Mouse (Mus musculus) hindbrain, embryonic 15.5 days (tissue): ENCODE measurements around the gene Gm49339. TPM values are rescaled to one million over a fixed set of nuclear protein-coding genes. Genes with fewer than 3 reads are reported as not detected.
"Not testable (repeated sequence)": the region's sequence is repeated elsewhere in the genome, so short reads cannot be mapped to it uniquely, and the experiment has no call there.

Experiments
- ATAC-seq: fragments of 200-750 bp; cut with Nextera tagmentation; 2 replicates; pipeline ENCODE4 v1.8.0; 2017; ENCODE audit warnings: low read depth, moderate number of reproducible peaks, moderate TSS enrichment; ENCODE audit not compliant: low FRiP score
- H3K27ac ChIP-seq: fragments of 300-500 bp; sonication (generic); replicated peaks from 2 replicates; pipeline ENCODE4 v1.5.1; 2015; ENCODE audit warnings: mild to moderate bottlenecking, inconsistent platforms
- H3K27me3 ChIP-seq: fragments of 300-500 bp; sonication (generic); 2 replicates; pipeline ENCODE4 v1.6.1; 2015; ENCODE audit warnings: control low read depth, inconsistent platforms
- H3K36me3 ChIP-seq: fragments of 300-500 bp; sonication (generic); 2 replicates; pipeline ENCODE4 v1.6.1; 2015; ENCODE audit warnings: control low read depth, inconsistent platforms
- H3K4me1 ChIP-seq: fragments of 300-500 bp; sonication (generic); replicated peaks from 2 replicates; pipeline ENCODE4 v1.6.1; 2015; ENCODE audit warnings: control low read depth, inconsistent platforms
- H3K4me2 ChIP-seq: fragments of 300-500 bp; sonication (generic); 2 replicates; pipeline ENCODE4 v1.6.1; 2015; ENCODE audit warnings: moderate library complexity, mild to moderate bottlenecking, inconsistent platforms
- H3K4me3 ChIP-seq: fragments of 300-500 bp; sonication (generic); 2 replicates; pipeline ENCODE4 v1.5.1; 2015; ENCODE audit warnings: mild to moderate bottlenecking, inconsistent platforms
- H3K9ac ChIP-seq: fragments of 300-500 bp; sonication (generic); 2 replicates; pipeline ENCODE4 v1.6.1; 2015; ENCODE audit warnings: inconsistent platforms
- H3K9me3 ChIP-seq: fragments of 300-500 bp; sonication (generic); 2 replicates; pipeline ENCODE4 v1.6.1; 2016; ENCODE audit warnings: control low read depth, inconsistent platforms
- whole genome bisulfite sequencing: fragments of 180-500 bp; shearing (Covaris S2); methylation state at CpG from one replicate; pipeline ENCODE4 v1.1.7; 2015; 5-methylcytosine and 5-hydroxymethylcytosine counted together
- polyA plus RNA-seq: library from polyadenylated mRNA; unstranded; fragments of >200 nt; fragmentation: Nextera tagmentation; extraction: Ambion mirVana; gene quantifications from 2 replicates; pipeline ENCODE4 v1.2.1, GENCODE M21; 2015

The Gm49339 gene
- polyA plus RNA-seq: not detected in 2 replicates

DNA sequence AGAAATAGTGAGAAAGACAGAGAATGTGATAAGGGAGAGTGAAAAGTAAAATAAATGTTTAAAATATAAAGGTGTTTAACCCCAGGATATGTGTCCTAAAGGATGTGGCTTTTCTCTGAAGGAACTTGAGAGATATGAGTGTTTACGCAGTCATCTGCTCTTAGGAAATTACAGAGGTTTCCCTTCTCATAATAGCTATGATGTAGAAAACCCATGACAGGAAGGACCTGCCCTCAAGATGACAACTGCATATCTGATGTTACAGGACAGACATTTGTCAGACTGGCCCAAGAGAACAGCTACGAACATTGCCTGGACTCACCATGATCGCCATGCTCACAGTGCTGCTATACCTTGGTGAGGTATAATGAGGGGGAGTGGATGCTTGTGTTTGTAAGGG is at the start of gene Gm49339, which contains the start of gene Lilr4b:
Gm49339 (plus strand) TSS at position 216 of the 400 bp plus-strand sequence.
Lilr4b (plus strand) TSS at position 236 of the 400 bp plus-strand sequence.
- H3K4me3 ChIP-seq, H3K4me1 ChIP-seq, H3K9ac ChIP-seq, H3K27me3 ChIP-seq, ATAC-seq, H3K9me3 ChIP-seq, H3K4me2 ChIP-seq, H3K36me3 ChIP-seq, H3K27ac ChIP-seq: not testable (repeated sequence)
- 100% methylated on average over 1 of the region's 3 CpGs for WGBS

DNA sequence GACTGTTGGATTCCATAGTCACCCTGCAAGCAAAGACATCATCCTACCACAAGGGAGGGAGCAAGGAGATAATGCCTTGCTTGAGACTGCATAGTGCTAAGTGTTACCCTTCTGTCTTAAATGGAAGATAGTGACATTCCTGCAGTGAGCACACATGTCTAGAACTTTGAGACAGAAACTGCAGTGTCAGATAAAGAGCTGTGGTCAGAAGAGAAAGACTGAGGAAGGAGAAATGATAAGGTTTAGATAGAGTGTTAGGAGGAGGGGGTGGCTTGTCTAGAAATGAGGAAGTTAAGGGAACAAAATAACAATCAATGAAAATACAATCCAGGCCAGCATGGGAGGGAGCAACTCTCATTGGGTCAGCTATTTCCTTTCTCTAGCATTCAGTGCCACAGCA is 47.5 kb upstream of the Gm49339 start:
- H3K9me3 ChIP-seq: no peaks in the 10 kb centered on the region
- no peak overlapping the region for H3K4me3 ChIP-seq
- H3K27me3 ChIP-seq: no peaks in the 10 kb centered on the region
- H3K4me1 ChIP-seq: no peaks in the 10 kb centered on the region
- H3K36me3 ChIP-seq: no peaks in the 10 kb centered on the region
- H3K9ac ChIP-seq: no peak overlapping the region
- ATAC-seq: no peak
- H3K4me2 ChIP-seq: no peak overlapping the region
- H3K27ac ChIP-seq: no peak overlapping the region

DNA sequence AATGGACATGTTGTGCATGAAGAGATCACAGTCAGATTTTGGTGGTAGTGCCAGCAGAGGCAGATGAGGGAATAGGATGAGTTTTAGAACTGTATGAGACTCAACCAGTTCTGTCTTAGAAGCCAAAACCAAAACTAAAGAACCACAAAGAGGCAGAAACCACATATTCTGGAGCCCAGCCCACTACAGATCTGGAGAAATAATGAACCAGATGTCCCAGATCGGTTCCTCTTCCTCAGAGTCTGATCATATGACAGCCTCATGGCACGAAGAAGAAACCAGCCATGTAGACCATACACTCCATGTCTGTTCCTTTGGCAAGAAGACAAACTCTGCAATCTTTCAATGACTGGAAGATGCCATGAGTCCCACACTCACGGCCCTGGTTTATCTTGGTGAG is 44.7 kb upstream of the Gm49339 start:
- Histone ChIP-seq H3K4me3 (no peak overlapping the region), H3K9ac (no peak overlapping the region), H3K4me1 (no peaks in the 10 kb centered on the region), H3K9me3 (no peaks in the 10 kb centered on the region), H3K27me3 (no peaks in the 10 kb centered on the region), H3K36me3 (no peaks in the 10 kb centered on the region), H3K4me2 (no peak overlapping the region), H3K27ac (no peak overlapping the region)
- ATAC-seq: no peak
- WGBS: 86% methylated on average over 3 of the region's 3 CpGs

DNA sequence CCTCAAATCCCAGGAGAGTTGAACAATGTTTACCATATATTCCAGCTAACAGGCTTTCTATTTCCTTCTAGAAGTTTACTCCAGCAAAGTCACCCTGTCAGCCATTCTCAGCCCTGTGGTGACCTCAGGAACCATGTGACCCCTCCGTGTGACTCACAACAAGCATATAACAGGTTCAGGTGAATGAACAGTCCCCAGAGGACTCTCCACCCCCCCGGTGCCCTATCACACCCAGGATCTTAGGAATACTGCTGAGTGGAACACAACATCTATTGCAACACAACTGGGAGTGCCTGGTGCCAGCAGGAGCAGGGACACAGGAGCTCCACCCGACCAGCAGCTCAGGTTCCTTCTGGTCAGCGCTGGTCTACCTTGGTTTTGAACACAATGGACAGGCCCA is 28.8 kb upstream of the Gm49339 start:
- no peaks in the 10 kb centered on the region for H3K9me3 ChIP-seq
- H3K4me1 ChIP-seq: no peaks in the 10 kb centered on the region
- no peak for ATAC-seq
- no peak overlapping the region for H3K4me3 ChIP-seq
- no peak overlapping the region for H3K27ac ChIP-seq
- no peak overlapping the region for H3K4me2 ChIP-seq
- H3K27me3 ChIP-seq: no peaks in the 10 kb centered on the region
- 86% methylated on average over 4 of the region's 4 CpGs for WGBS
- no peak overlapping the region for H3K9ac ChIP-seq
- no peaks in the 10 kb centered on the region for H3K36me3 ChIP-seq

DNA sequence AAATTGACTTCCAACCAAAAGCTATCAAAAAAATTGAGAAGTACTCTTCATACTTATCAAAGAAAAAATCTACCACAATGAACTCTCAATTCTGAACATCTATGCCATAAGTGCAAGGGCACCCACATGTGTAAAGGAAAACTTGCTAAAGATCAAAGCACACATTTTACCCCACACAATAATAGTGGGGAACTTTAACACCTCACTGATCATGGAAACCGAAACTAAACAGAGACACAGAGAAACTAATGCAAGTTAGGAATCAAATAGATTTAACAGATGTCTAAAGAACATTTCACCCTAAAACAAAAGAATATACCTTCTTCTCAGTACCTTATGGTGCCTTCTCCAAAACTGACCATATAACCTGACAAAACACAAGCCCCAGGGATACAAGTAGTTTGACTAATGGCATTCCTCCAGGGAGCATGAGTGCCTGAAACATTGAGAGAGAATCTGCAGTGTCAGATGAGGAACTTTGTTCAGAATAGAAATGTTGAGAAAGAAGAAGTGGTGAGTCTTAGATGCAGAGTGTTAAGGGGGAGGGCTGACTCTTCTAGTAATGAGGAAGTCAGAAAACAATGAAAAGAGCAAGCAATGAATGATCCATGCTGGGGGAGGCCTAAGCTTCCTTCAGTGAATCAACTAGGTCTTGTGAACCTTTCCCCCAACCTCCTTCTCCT is 26.7 kb upstream of the Gm49339 start:
- Histone ChIP-seq H3K27ac (no peak overlapping the region), H3K27me3 (no peaks in the 10 kb centered on the region), H3K36me3 (no peaks in the 10 kb centered on the region), H3K4me2 (no peak overlapping the region), H3K4me3 (no peak overlapping the region), H3K4me1 (no peaks in the 10 kb centered on the region), H3K9ac (no peak overlapping the region), H3K9me3 (no peaks in the 10 kb centered on the region)
- 85% methylated on average over 1 of the region's 1 CpGs for WGBS
- no peak for ATAC-seq

DNA sequence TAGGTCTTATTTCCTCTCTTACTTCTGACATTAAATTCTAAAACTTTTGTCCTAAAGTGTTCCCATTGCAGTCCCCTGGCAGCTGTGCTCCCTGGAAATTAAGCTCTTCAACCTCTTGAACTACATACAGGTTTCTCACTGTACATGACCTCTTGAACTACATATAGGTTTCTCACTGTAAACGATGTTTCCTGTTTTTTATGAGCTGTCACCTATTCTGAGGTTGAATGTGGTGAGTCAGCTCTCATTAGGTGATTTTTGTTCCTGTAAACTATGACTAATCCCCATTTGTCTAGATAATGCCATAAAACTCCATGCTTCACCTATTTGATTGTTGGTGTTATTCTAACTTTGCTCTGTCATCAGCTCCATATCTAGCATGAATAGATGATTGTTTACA is 26.0 kb upstream of the Gm49339 start:
- WGBS: 80% methylated on average over 1 of the region's 1 CpGs
- Histone ChIP-seq H3K36me3 (no peaks in the 10 kb centered on the region), H3K4me3 (no peak overlapping the region), H3K4me1 (no peaks in the 10 kb centered on the region), H3K4me2 (no peak overlapping the region), H3K9me3 (no peaks in the 10 kb centered on the region), H3K27ac (no peak overlapping the region), H3K9ac (no peak overlapping the region), H3K27me3 (no peaks in the 10 kb centered on the region)
- no peak for ATAC-seq

DNA sequence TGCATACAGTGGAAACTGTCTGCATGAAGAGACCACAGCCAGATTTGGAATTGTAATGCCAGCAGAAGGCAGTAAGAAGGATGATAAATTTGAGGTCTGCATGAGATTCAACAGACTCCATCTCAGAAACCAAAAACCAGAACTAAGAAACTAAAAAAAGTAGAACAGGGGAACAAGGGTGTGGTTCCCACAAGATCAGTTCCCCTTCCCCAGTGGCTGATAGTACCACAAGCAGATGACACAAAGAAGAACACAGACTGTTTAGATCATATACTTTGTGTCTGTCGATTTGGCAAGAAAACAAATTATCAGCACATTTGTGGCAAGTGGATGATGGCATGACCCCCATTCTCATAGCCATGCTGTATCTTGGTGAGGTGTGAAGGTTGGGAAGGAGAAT is 24.6 kb upstream of the Gm49339 start:
- Histone ChIP-seq H3K27me3 (no peaks in the 10 kb centered on the region), H3K4me2 (no peak overlapping the region), H3K9me3 (no peaks in the 10 kb centered on the region), H3K4me3 (no peak overlapping the region), H3K4me1 (no peaks in the 10 kb centered on the region), H3K9ac (no peak overlapping the region), H3K27ac (no peak overlapping the region), H3K36me3 (no peaks in the 10 kb centered on the region)
- 88% methylated on average over 1 of the region's 1 CpGs for WGBS
- ATAC-seq: no peak

DNA sequence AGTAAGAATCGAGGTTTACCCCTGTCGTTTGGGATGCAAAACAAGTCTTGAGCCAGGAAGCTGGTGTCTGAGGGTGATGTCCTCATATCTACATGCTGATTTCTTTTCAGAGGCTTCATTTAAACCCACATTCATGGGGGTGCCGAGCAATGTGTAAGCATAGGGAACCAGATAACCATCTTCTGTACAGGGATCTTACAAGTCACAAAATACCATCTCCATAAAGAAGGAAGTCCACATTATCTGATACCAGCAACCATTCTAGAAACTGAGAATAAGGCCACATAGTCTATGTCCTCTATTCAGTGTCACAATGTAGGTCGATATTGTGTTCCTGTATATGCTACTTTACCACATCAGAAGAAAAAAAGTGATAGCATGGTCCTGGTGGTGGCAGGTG is 24.0 kb upstream of the Gm49339 start:
- WGBS: 86% methylated on average over 4 of the region's 4 CpGs
- Histone ChIP-seq H3K4me1 (no peaks in the 10 kb centered on the region), H3K9ac (no peak overlapping the region), H3K4me2 (no peak overlapping the region), H3K9me3 (no peaks in the 10 kb centered on the region), H3K36me3 (no peaks in the 10 kb centered on the region), H3K27ac (no peak overlapping the region), H3K27me3 (no peaks in the 10 kb centered on the region), H3K4me3 (no peak overlapping the region)
- no peak for ATAC-seq

DNA sequence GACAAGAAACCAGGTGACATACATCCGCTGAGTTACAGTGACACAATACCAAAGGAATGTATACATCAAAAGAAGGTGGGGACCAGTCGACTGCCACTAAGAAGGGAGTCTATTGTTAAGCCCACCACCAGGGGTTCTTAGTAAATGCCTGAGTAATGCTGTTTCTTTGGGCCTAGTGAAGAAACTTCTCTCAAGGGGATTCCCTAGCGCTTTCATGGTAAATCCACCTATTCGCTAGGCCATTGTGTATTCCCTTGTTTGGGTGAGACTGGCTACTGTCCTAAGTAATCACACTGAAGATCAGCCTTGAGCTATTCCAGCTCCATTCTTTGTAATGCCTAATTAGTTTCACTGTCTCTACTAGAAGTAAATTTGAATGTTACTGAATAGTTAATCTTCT is 16.6 kb upstream of the Gm49339 start:
- not testable (repeated sequence) for H3K36me3 ChIP-seq, H3K4me2 ChIP-seq, H3K4me3 ChIP-seq, H3K27me3 ChIP-seq, H3K9ac ChIP-seq, H3K27ac ChIP-seq, ATAC-seq, H3K9me3 ChIP-seq, H3K4me1 ChIP-seq
- 37% methylated on average over 4 of the region's 4 CpGs for whole genome bisulfite sequencing

DNA sequence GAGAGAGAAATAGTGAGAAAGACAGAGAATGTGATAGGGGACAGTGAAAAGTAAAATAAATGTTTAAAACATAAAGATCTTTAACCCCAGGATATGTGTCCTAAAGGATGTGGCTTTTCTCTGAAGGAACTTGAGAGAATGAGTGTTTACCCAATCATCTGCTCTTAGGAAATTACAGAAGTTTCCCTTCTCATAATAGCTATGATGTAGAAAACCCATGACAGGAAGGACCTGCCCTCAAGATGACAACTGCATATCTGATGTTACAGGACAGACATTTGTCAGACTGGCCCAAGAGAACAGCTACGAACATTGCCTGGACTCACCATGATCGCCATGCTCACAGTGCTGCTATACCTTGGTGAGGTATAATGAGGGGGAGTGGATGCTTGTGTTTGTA is 10.3 kb downstream of the Gm49339 start, which contains the start of gene Lilrb4a:
Lilrb4a (plus strand) TSS at position 266 of the 400 bp plus-strand sequence.
- not testable (repeated sequence) for H3K9ac ChIP-seq, H3K36me3 ChIP-seq, H3K4me2 ChIP-seq, H3K4me3 ChIP-seq, H3K27me3 ChIP-seq, H3K9me3 ChIP-seq, H3K27ac ChIP-seq, H3K4me1 ChIP-seq, ATAC-seq
- WGBS: no CpG with 5 or more reads among the region's 2 CpGs

DNA sequence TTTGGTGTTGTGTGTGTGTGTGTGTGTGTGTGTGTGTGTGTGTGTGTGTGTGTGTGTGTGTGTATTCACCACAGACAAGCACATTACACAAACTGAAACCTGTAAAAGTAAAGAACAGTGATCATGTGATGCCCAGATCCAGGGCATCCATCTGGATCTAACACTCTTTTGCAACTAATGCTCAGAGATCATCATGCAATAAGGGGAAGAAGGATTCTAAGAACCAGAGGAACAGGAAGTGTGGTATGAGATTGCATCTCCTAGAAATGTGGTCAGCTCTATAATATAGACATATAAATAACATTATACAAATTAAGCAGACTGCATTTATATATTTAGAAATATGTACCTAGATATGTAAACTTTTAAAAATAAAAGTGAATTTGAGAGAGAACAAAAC is 39.6 kb downstream of the Gm49339 start:
- Histone ChIP-seq H3K27me3 (no peaks in the 10 kb centered on the region), H3K9ac (no peak overlapping the region), H3K36me3 (no peaks in the 10 kb centered on the region), H3K9me3 (no peaks in the 10 kb centered on the region), H3K4me2 (no peak overlapping the region), H3K4me1 (no peaks in the 10 kb centered on the region), H3K4me3 (no peak overlapping the region), H3K27ac (no peak overlapping the region)
- no peak for ATAC-seq

DNA sequence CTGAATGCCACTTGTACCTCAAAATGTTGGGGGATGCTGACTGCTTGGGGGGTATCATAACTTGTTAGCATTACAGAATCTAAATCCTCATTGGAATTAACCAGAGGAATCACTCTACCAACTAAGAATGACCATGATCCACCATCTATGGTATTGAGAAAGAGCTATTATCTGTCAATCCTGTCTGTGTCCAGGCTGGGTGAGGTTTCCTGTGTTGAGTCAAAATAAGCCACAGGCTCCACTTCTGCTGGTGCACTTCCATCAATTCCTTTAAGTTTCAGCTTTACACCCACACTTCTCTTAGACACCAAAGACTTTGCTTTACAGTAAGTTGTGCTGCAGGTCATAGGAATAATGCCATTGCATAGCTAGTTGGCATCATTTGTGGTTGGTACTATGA is 41.0 kb downstream of the Gm49339 start:
- Histone ChIP-seq H3K36me3 (no peaks in the 10 kb centered on the region), H3K4me2 (no peak overlapping the region), H3K9me3 (no peaks in the 10 kb centered on the region), H3K27me3 (no peaks in the 10 kb centered on the region), H3K4me1 (no peaks in the 10 kb centered on the region), H3K27ac (no peak overlapping the region), H3K4me3 (no peak overlapping the region), H3K9ac (no peak overlapping the region)
- ATAC-seq: no peak

DNA sequence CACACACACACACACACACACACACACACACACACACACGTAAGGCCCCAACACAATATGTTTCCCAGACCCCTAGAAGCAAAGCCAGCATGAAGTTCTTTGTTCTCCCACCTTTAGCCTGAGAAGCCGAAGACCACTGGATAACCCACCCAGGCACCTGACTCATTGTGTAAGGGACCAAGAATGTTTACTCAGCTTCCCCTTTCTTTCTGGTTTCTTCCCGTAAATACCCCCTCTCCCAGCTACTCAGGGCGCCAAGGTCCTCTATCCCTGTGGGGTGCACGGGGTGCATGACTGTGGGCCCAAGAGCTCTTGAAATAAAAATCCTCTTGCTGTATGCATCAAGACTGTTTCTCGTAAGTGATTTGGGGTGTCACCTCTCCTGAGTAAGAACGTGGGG is 45.7 kb downstream of the Gm49339 start:
- Histone ChIP-seq H3K27ac (no peak overlapping the region), H3K9me3 (no peaks in the 10 kb centered on the region), H3K9ac (no peak overlapping the region), H3K4me1 (no peaks in the 10 kb centered on the region), H3K36me3 (no peaks in the 10 kb centered on the region), H3K27me3 (no peaks in the 10 kb centered on the region), H3K4me3 (no peak overlapping the region), H3K4me2 (no peak overlapping the region)
- no peak for ATAC-seq
- WGBS: 79% methylated on average over 7 of the region's 7 CpGs
